Mouse (Mus musculus) C2C12 (cell line): Measurements from ENCODE around the gene Scrg1.

Experiments
- CEBPB ChIP-seq: IDR thresholded peaks from one replicate; pipeline ENCODE4 v1.6.1; 2011; ENCODE audit warnings: low read depth, mild to moderate bottlenecking, control low read depth, moderate library complexity
- CTCF ChIP-seq: IDR thresholded peaks from one replicate; pipeline ENCODE4 v1.5.1; 2011; ENCODE audit not compliant: control insufficient read depth, insufficient read depth, insufficient read length
- MAX ChIP-seq: IDR thresholded peaks from one replicate; pipeline ENCODE4 v1.6.1; 2011; ENCODE audit warnings: mild to moderate bottlenecking, control low read depth
- MYOG ChIP-seq: IDR thresholded peaks from one replicate; pipeline ENCODE4 v1.6.1; 2011; ENCODE audit not compliant: control insufficient read depth, insufficient read length; ENCODE audit errors: extremely low read depth
- USF1 ChIP-seq: IDR thresholded peaks from one replicate; pipeline ENCODE4 v1.6.1; 2011; ENCODE audit warnings: low read depth, mild to moderate bottlenecking, control low read depth, moderate library complexity

- TF ChIP-seq CTCF: no peak
- TF ChIP-seq MYOG: no peak
- TF ChIP-seq MAX: no peak
- no peak for TF ChIP-seq USF1
- no peak for TF ChIP-seq CEBPB
Observed at GRCm38 (mm10) chr8:57491873-57492272, 36.1 kb downstream of the Scrg1 start.
